Mouse (Mus musculus) lung, postnatal 0 days (tissue): ENCODE results near the gene Jph4.

Source experiments
- CTCF ChIP-seq: IDR thresholded peaks from 2 replicates; pipeline ENCODE4 v1.5.1; 2016; ENCODE audit warnings: antibody characterized with exemption, mild to moderate bottlenecking
- EP300 ChIP-seq: IDR thresholded peaks from 2 replicates; pipeline ENCODE4 v1.6.1; 2016; ENCODE audit warnings: antibody characterized with exemption, mild to moderate bottlenecking, control low read depth

- TF ChIP-seq EP300: no peak
- peak; percentile 64 for TF ChIP-seq CTCF
These were observed 2.6 kb downstream of the Jph4 start for GRCm38 (mm10) chr14:55113975-55114645.
